Mouse (Mus musculus) hindbrain, embryonic 11.5 days (tissue): Measurements from ENCODE around the gene Bcl7c. TPM values are rescaled to one million over a fixed set of nuclear protein-coding genes. Genes with fewer than 3 reads are reported as not detected.
"Not testable (repeated sequence)": the region's sequence is repeated elsewhere in the genome, so short reads cannot be mapped to it uniquely, and the experiment has no call there.

ENCODE experiments used
- ATAC-seq: fragments of 200-750 bp; cut with Nextera tagmentation; 2 replicates; pipeline ENCODE4 v1.8.0; 2017; ENCODE audit warnings: mild to moderate bottlenecking, moderate TSS enrichment, moderate library complexity; ENCODE audit not compliant: low FRiP score
- DNase-seq: peaks from one replicate; pipeline ENCODE4 v3.0.0-alpha.2; 2015; ENCODE audit warnings: low spot score
- H3K27ac ChIP-seq: fragments of 300-500 bp; sonication (generic); 2 replicates; pipeline ENCODE4 v1.5.1; 2014; ENCODE audit warnings: mild to moderate bottlenecking, low read depth, low read length
- H3K27me3 ChIP-seq: fragments of 300-500 bp; sonication (generic); 2 replicates; pipeline ENCODE4 v1.6.1; 2014; ENCODE audit warnings: mild to moderate bottlenecking, low read length, moderate library complexity, mixed read lengths; ENCODE audit not compliant: control insufficient read depth, insufficient read depth
- H3K36me3 ChIP-seq: fragments of 300-500 bp; sonication (generic); 2 replicates; pipeline ENCODE4 v1.6.1; 2014; ENCODE audit warnings: mild to moderate bottlenecking, low read length, moderate library complexity, mixed read lengths; ENCODE audit not compliant: control insufficient read depth, insufficient read depth
- H3K4me1 ChIP-seq: fragments of 300-500 bp; sonication (generic); replicated peaks from 2 replicates; pipeline ENCODE4 v1.6.1; 2014; ENCODE audit warnings: low read length, mixed read lengths; ENCODE audit not compliant: control insufficient read depth, insufficient read depth
- H3K4me2 ChIP-seq: fragments of 300-500 bp; sonication (generic); replicated peaks from 2 replicates; pipeline ENCODE4 v1.6.1; 2014; ENCODE audit warnings: mild to moderate bottlenecking, low read depth, low read length
- H3K4me3 ChIP-seq: fragments of 300-500 bp; sonication (generic); 2 replicates; pipeline ENCODE4 v1.5.1; 2014; ENCODE audit warnings: low read depth, low read length
- H3K9ac ChIP-seq: fragments of 300-500 bp; sonication (generic); 2 replicates; pipeline ENCODE4 v1.6.1; 2014; ENCODE audit warnings: low read depth, low read length
- H3K9me3 ChIP-seq: fragments of 300-500 bp; sonication (generic); 2 replicates; pipeline ENCODE4 v1.6.1; 2016; ENCODE audit warnings: low read length; ENCODE audit not compliant: control insufficient read depth
- WGBS: fragments of 180-500 bp; shearing (Covaris S2); extraction: QIAGEN DNeasy Blood & Tissue Kit; methylation state at CpG from one replicate; pipeline ENCODE4 v1.1.7; 2014; 5-methylcytosine and 5-hydroxymethylcytosine counted together
- polyA plus RNA-seq: library from polyadenylated mRNA; unstranded; fragments of >200 nt; fragmentation: Nextera tagmentation; extraction: Ambion mirVana; gene quantifications from 2 replicates; pipeline ENCODE4 v1.2.1, GENCODE M21; 2014

The Bcl7c gene
- polyA plus RNA-seq, 1 experiment from 2014 or later = 61.5 TPM

DNA sequence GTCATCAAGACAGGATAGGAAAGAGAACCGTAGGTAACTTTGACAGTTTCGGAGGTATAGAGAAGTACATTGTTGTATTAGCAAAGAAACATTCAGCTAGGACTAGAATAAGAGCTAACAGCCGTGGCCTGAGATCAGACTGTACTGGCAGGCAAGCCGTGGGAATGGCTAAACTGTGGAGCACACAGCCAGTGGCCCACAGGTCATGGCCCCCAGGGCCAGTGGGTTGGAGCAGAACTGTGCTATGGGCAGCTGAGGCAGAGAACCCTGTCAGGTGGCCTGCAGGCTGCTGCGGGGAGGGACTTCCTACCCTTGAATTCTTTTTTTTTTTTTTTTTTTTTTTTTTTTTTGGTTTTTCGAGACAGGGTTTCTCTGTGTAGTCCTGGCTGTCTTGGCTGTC, 59.5 kb downstream of the Bcl7c start:
- Histone ChIP-seq H3K4me2 (no peak overlapping the region), H3K4me3 (no peak overlapping the region), H3K9me3 (no peaks in the 10 kb centered on the region), H3K9ac (no peak overlapping the region), H3K4me1 (no peaks in the 10 kb centered on the region), H3K36me3 (no peaks in the 10 kb centered on the region), H3K27me3 (no peaks in the 10 kb centered on the region), H3K27ac (no peak overlapping the region)
- DNase-seq (no peak), ATAC-seq (no peak)
- 84% methylated on average over 6 of the region's 6 CpGs for WGBS

DNA sequence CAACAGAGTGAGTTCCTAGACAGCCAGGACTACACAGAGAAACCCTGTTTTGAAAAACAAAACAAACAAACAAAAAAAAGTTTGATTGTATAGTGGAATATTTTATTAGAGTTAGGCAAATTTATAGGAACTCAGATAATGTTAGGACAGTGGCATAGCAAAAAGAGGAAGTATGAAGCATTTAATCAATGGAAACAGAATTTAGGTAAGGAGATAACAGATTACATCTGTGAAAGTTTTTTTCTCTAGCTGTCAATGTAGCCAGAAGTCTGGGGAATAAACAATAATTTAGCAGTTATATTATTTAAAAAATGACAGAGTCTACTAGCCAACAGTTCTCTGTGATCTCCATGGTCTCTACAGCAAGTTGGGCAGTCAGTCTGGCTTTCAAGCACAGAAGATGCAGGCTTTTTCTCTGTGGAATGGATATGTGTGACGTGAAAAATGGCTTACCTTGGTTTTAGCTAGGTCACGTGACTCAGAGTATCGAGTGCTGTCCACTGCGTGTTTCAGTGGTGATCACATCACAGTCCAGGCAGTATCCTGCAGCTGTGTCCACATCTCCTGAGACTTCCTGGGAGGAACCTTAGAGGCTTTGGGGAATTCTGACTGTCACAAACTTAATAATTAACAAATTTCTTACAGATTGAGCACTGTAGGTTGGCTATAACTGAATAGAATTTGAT, 60.1 kb downstream of the Bcl7c start:
- Histone ChIP-seq H3K9ac (no peak overlapping the region), H3K36me3 (no peaks in the 10 kb centered on the region), H3K4me2 (no peak overlapping the region), H3K4me1 (no peaks in the 10 kb centered on the region), H3K27me3 (no peaks in the 10 kb centered on the region), H3K9me3 (no peaks in the 10 kb centered on the region), H3K4me3 (no peak overlapping the region), H3K27ac (no peak overlapping the region)
- 75% methylated on average over 4 of the region's 4 CpGs for WGBS
- ATAC-seq (no peak), DNase-seq (no peak)

- H3K36me3 ChIP-seq, H3K27ac ChIP-seq, H3K9ac ChIP-seq, DNase-seq, ATAC-seq, H3K4me2 ChIP-seq, H3K4me1 ChIP-seq, H3K9me3 ChIP-seq, H3K27me3 ChIP-seq, H3K4me3 ChIP-seq: not testable (repeated sequence)
- WGBS = 94% methylated on average over 7 of the region's 7 CpGs
These were observed 61.2 kb downstream of the Bcl7c start for GRCm38 (mm10) chr7:127647576-127647975.

DNA sequence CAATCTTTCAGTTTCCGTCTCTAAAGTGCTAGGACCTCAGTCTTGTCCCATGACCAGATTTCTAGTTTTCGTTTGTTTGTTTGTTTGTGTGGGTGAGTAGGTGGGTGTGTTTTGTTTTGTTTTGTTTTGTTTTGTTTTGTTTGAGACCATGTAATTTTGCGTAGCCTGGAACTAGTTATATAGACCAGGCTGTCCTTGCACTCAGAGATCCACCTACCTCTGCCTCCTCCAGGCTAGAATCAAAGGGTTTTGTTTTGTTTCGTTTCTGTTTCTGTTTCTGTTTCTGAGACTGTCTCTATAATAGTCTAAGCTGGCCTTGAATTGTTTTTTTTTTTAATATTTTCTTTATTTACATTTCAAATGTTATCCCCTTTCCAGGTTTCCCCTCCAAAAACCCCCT, 62.4 kb downstream of the Bcl7c start:
- 89% methylated on average over 4 of the region's 4 CpGs for WGBS
- H3K9me3 ChIP-seq = no peaks in the 10 kb centered on the region
- no peak for DNase-seq
- H3K36me3 ChIP-seq = no peaks in the 10 kb centered on the region
- no peak overlapping the region for H3K4me2 ChIP-seq
- no peaks in the 10 kb centered on the region for H3K27me3 ChIP-seq
- H3K4me1 ChIP-seq = no peaks in the 10 kb centered on the region
- no peak overlapping the region for H3K9ac ChIP-seq
- no peak for ATAC-seq
- H3K4me3 ChIP-seq = no peak overlapping the region
- H3K27ac ChIP-seq = no peak overlapping the region

- no peak for DNase-seq
- Histone ChIP-seq H3K4me1 (no peaks in the 10 kb centered on the region), H3K36me3 (no peaks in the 10 kb centered on the region), H3K4me3 (no peak overlapping the region), H3K9ac (no peak overlapping the region), H3K27ac (no peak overlapping the region), H3K27me3 (no peaks in the 10 kb centered on the region), H3K4me2 (no peak overlapping the region), H3K9me3 (no peaks in the 10 kb centered on the region)
- WGBS = 78% methylated on average over 4 of the region's 4 CpGs
- no peak for ATAC-seq
These were observed 66.5 kb downstream of the Bcl7c start for GRCm38 (mm10) chr7:127642254-127642653.

DNA sequence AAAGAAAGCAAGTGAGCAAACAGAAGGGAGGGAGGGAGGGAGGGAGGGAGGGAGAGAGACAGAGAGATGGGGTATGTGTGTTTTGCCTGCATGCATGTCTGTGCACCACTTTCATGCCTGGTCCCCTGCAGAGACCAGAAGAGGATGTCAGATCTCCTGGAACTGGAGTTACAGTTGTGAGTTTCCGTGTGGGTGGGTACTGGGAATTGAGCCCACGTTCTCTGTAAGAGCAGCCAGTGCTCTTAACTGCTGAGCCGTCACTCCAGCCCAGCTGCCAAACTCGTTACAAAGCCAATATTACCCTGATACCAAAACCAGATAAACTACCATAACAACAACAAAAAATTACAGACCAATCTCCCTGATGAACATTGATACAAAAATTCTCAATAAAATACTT, 67.5 kb downstream of the Bcl7c start:
- H3K27ac ChIP-seq = no peak overlapping the region
- no peaks in the 10 kb centered on the region for H3K9me3 ChIP-seq
- ATAC-seq (no peak), DNase-seq (no peak)
- 49% methylated on average over 4 of the region's 4 CpGs for WGBS
- H3K9ac ChIP-seq = no peak overlapping the region
- H3K4me3 ChIP-seq = no peak overlapping the region
- H3K4me1 ChIP-seq = no peaks in the 10 kb centered on the region
- no peak overlapping the region for H3K4me2 ChIP-seq
- no peaks in the 10 kb centered on the region for H3K36me3 ChIP-seq
- H3K27me3 ChIP-seq = no peaks in the 10 kb centered on the region

GRCm38 (mm10) chr7:127636963-127637362, 71.8 kb downstream of the Bcl7c start:
- ATAC-seq = no peak

DNA sequence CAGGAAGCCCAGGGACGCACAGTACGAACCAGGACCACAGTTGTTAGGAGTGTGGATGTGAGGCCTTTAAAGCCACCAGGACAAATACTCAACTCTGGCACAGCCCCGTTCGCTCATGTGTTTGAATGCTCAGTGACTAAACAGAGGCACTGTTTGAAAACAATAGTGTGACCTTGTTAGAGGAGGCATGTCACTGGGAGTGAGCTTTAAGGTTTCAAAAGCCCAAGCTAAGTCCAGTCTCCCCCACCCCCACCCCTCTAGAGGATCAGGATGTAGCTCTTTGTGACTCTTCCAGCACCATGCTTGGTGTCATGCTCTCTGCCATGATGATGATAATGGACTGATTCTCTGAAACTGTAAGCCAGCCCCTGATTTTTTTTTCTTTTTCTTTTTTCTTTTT, 77.3 kb downstream of the Bcl7c start:
- no peak for DNase-seq
- ATAC-seq = no peak
- Histone ChIP-seq H3K36me3 (no peaks in the 10 kb centered on the region), H3K27me3 (no peaks in the 10 kb centered on the region), H3K9me3 (no peaks in the 10 kb centered on the region), H3K4me2 (no peak overlapping the region), H3K27ac (no peak overlapping the region), H3K4me3 (no peak overlapping the region), H3K4me1 (no peaks in the 10 kb centered on the region), H3K9ac (no peak overlapping the region)
- WGBS = 61% methylated on average over 4 of the region's 4 CpGs

More at GRCm38 (mm10) chr7:127636963-127637362, 71.8 kb downstream of the Bcl7c start:
- H3K27me3 ChIP-seq = no peaks in the 10 kb centered on the region
- H3K9ac ChIP-seq = peak overlapping the region; percentile 68
- H3K4me3 ChIP-seq = peak overlapping the region; percentile 45
- H3K36me3 ChIP-seq = no peaks in the 10 kb centered on the region
- H3K27ac ChIP-seq = no peak overlapping the region
- 1% methylated on average over 27 of the region's 27 CpGs for WGBS
- no peaks in the 10 kb centered on the region for H3K9me3 ChIP-seq
- no peaks in the 10 kb centered on the region for H3K4me1 ChIP-seq
- DNase-seq = peak; percentile 84
- peak overlapping the region; percentile 63 for H3K4me2 ChIP-seq

DNA sequence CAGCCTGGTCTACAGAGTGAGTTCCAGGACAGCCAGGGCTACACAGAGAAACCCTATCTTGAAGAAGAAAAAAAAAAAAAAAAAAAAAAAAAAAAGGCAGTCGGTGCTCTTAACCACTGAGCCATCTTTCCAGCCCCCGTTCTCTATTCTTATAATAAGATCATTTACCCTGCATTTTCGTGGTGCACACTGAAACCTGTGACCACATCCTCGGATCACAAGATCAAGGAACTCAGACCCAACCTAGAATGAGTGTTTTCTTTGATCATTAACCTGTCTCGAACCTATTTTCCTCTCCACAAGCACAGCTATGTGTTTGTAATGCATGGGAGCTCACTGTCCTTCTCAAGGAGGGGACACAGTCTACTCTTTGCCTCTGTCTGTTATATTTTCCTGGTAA, 80.1 kb downstream of the Bcl7c start:
- Histone ChIP-seq H3K4me3 (no peak overlapping the region), H3K4me1 (no peaks in the 10 kb centered on the region), H3K4me2 (no peak overlapping the region), H3K27me3 (no peaks in the 10 kb centered on the region), H3K27ac (no peak overlapping the region), H3K36me3 (no peaks in the 10 kb centered on the region), H3K9me3 (no peaks in the 10 kb centered on the region), H3K9ac (no peak overlapping the region)
- ATAC-seq (no peak), DNase-seq (no peak)
- WGBS = 88% methylated on average over 5 of the region's 5 CpGs
